Mouse (Mus musculus) forebrain, embryonic 15.5 days (tissue): ENCODE results near the gene Arih1. TPM values are rescaled to one million over a fixed set of nuclear protein-coding genes. Genes with fewer than 3 reads are reported as not detected.
"Not testable (repeated sequence)": the region's sequence is repeated elsewhere in the genome, so short reads cannot be mapped to it uniquely, and the experiment has no call there.

Source experiments
- ATAC-seq: fragments of 200-750 bp; cut with Nextera tagmentation; replicated peaks from 2 replicates; pipeline ENCODE4 v1.8.0; 2017; ENCODE audit warnings: mild to moderate bottlenecking, moderate TSS enrichment, moderate library complexity
- H3K27ac ChIP-seq: fragments of 300-500 bp; sonication (generic); replicated peaks from 2 replicates; pipeline ENCODE4 v1.5.1; 2015; ENCODE audit warnings: mild to moderate bottlenecking, inconsistent platforms
- H3K27me3 ChIP-seq: fragments of 300-500 bp; sonication (generic); 2 replicates; pipeline ENCODE4 v1.6.1; 2015; ENCODE audit warnings: inconsistent platforms
- H3K36me3 ChIP-seq: fragments of 300-500 bp; sonication (generic); 2 replicates; pipeline ENCODE4 v1.6.1; 2015; ENCODE audit warnings: mild to moderate bottlenecking, inconsistent platforms
- H3K4me1 ChIP-seq: fragments of 300-500 bp; sonication (generic); 2 replicates; pipeline ENCODE4 v1.6.1; 2015; ENCODE audit warnings: inconsistent platforms
- H3K4me2 ChIP-seq: fragments of 300-500 bp; sonication (generic); replicated peaks from 2 replicates; pipeline ENCODE4 v1.6.1; 2015; ENCODE audit warnings: mild to moderate bottlenecking, inconsistent platforms
- H3K4me3 ChIP-seq: fragments of 300-500 bp; sonication (generic); 2 replicates; pipeline ENCODE4 v1.5.1; 2015; ENCODE audit warnings: mild to moderate bottlenecking, inconsistent platforms
- H3K9ac ChIP-seq: fragments of 300-500 bp; sonication (generic); replicated peaks from 2 replicates; pipeline ENCODE4 v1.6.1; 2015; ENCODE audit warnings: mild to moderate bottlenecking, inconsistent platforms
- H3K9me3 ChIP-seq: fragments of 300-500 bp; sonication (generic); 2 replicates; pipeline ENCODE4 v1.6.1; 2016; ENCODE audit warnings: inconsistent platforms
- WGBS: fragments of 180-500 bp; shearing (Covaris S2); methylation state at CpG from one replicate; pipeline ENCODE4 v1.1.7; 2015; ENCODE audit warnings: mixed read lengths; 5-methylcytosine and 5-hydroxymethylcytosine counted together
- polyA plus RNA-seq: library from polyadenylated mRNA; unstranded; fragments of >200 nt; fragmentation: Nextera tagmentation; extraction: Ambion mirVana; gene quantifications from 2 replicates; pipeline ENCODE4 v1.2.1, GENCODE M21; 2015

Arih1 gene
- polyA plus RNA-seq, 1 experiment from 2014 or later = 18.8 TPM

DNA sequence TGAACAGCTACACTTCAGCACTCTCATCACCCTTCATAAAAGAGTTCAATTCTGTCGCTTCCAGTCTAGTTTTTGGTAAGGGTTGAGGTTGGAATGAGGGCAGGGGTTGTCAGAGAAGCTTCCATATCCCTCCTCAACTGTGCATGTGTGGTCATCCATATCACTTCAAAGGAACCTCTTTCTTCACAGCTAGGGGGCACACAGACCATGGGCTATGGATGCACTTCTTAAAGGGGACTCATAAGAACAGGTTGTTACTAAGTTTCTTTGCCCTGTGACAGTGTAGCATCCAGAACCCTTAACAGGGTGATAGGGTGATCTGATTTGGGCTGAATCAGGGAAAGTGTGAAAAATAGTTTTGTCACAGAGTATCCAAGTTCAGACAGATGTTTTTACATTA, 128.4 kb downstream of the Arih1 start:
- not testable (repeated sequence) for H3K4me1 ChIP-seq, ATAC-seq
- WGBS = 67% methylated on average over 1 of the region's 1 CpGs

DNA sequence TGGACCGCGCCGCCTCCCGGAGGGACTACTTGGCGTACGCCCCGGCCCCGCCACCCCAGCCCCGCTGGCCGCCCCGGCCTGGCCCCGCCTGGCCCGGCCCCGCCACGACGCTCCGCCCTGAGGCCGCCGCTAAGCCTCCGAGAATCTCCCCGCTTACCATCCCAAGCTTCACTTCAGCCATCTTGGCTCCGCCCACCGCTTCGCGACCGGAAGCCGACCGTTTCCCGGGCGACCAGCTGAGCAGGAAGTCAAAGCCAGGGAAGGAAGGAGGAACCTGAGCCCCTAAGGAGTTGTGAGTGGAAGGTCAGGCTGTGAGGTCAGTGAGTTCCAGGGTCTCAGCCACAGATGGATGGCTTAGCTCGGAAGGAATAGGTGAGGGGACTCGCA, 133.2 kb downstream of the Arih1 start, which contains the start of gene Bbs4:
Gene Bbs4 (minus strand): TSS at position 256 of the 387 bp plus-strand sequence.
- peak within 1 kb of the TSS; percentile 84 for H3K27ac ChIP-seq
- H3K9me3 ChIP-seq = no peaks in the 10 kb centered on the region
- under 1% methylated on average over 32 of the region's 32 CpGs for WGBS
- peaks cover 12% of the 10 kb centered on the region; the same call in 1 of the 2 replicates for H3K4me1 ChIP-seq
- H3K27me3 ChIP-seq = no peaks in the 10 kb centered on the region
- H3K36me3 ChIP-seq = no peaks in the 10 kb centered on the region
- peak within 1 kb of the TSS; percentile 59 for H3K4me2 ChIP-seq
- peak within 1 kb of the TSS; percentile 78 for H3K4me3 ChIP-seq
- ATAC-seq = peak; percentile 91
- peak within 1 kb of the TSS; percentile 74 for H3K9ac ChIP-seq

More for the DNA sequence above, 128.4 kb downstream of the Arih1 start:
- not testable (repeated sequence) for H3K4me2 ChIP-seq, H3K4me3 ChIP-seq, H3K27me3 ChIP-seq, H3K9ac ChIP-seq, H3K9me3 ChIP-seq, H3K27ac ChIP-seq, H3K36me3 ChIP-seq

DNA sequence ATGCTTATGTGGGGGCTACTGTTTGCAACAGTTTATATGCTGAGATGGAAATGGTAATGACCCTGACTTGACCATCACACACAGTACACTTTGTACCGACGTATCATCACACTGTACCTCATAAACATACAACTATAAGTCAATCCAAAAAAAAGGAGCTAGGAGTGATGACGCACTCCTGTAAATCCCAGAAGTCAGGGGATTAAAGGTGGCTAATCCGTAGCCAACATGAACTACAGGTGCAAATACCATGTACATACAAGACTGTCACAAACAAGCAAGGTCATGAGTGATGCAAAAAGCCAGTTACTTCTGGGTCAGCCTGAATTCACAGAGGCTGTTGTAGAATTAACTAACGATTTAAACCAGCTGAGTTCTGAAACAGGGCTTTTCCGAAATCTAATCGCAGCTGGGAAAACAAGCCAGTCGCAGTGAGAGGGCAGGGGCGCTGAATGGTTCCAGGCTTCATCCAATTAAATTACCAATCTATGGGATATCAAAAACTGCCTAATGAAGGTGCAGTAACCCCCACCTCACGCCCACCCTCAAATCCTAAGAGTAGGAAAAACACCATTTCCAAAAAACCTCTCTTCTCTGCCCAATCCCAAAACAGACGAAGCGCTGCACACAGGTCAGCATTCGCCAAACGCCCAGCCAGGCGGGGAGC, 133.7 kb downstream of the Arih1 start:
- ATAC-seq = no peak

DNA sequence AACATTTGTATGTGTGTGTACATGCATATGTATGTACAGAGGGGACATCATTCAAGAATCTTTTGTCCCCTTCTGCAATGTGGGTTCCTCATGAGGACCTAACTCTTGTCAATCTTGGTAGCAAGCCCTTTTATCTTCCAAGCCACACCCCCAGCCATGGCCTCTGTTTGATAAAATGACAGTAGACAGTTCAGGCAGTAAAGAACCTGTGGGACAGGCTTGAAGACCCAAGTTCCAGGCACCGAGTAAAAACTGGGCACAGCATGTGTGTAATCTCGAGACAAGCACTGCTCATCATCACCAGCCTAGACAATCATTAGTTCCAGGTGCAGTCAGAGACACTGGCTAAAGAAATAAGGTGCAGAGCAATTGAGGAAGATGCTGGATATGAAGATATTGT, 140.2 kb downstream of the Arih1 start:
- no peaks in the 10 kb centered on the region for H3K4me1 ChIP-seq
- H3K4me2 ChIP-seq = no peak overlapping the region
- H3K36me3 ChIP-seq = peaks cover 27% of the 10 kb centered on the region
- 85% methylated on average over 2 of the region's 2 CpGs for WGBS
- H3K27me3 ChIP-seq = no peaks in the 10 kb centered on the region
- no peak overlapping the region for H3K27ac ChIP-seq
- H3K4me3 ChIP-seq = no peak overlapping the region
- no peaks in the 10 kb centered on the region for H3K9me3 ChIP-seq
- ATAC-seq = no peak
- no peak overlapping the region for H3K9ac ChIP-seq

More for the DNA sequence above, 133.7 kb downstream of the Arih1 start:
- 11% methylated on average over 15 of the region's 15 CpGs for WGBS
- H3K9me3 ChIP-seq = no peaks in the 10 kb centered on the region
- H3K9ac ChIP-seq = peak overlapping the region; percentile 74
- no peaks in the 10 kb centered on the region for H3K36me3 ChIP-seq
- H3K4me3 ChIP-seq = peak overlapping the region; percentile 78
- peaks cover 12% of the 10 kb centered on the region; the same call in 1 of the 2 replicates for H3K4me1 ChIP-seq
- peak overlapping the region; percentile 59 for H3K4me2 ChIP-seq
- H3K27ac ChIP-seq = peak overlapping the region; percentile 84
- no peaks in the 10 kb centered on the region for H3K27me3 ChIP-seq

DNA sequence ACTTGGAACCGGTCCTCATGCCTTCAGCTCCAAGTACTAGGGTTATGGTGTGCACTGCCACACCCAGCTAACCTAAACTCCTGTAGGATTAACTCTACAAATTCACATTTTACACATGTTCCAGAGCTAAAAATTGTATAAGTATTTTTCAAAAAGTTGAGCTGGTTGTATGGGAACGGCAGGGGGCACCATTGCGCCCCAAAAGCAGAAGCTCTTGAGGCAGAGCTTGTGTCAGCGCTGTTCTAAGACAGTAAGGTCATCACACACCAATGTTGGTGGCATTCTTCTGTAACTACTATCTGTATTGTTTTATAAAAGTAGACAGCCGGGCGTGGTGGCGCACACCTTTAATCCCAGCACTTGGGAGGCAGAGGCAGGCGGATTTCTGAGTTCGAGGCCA, 146.4 kb downstream of the Arih1 start:
- Histone ChIP-seq H3K4me3 (no peak overlapping the region), H3K9me3 (no peaks in the 10 kb centered on the region), H3K9ac (no peak overlapping the region), H3K36me3 (peaks cover 53% of the 10 kb centered on the region), H3K4me1 (no peaks in the 10 kb centered on the region), H3K4me2 (no peak overlapping the region), H3K27me3 (no peaks in the 10 kb centered on the region), H3K27ac (no peak overlapping the region)
- ATAC-seq = no peak
- WGBS = 89% methylated on average over 9 of the region's 9 CpGs

DNA sequence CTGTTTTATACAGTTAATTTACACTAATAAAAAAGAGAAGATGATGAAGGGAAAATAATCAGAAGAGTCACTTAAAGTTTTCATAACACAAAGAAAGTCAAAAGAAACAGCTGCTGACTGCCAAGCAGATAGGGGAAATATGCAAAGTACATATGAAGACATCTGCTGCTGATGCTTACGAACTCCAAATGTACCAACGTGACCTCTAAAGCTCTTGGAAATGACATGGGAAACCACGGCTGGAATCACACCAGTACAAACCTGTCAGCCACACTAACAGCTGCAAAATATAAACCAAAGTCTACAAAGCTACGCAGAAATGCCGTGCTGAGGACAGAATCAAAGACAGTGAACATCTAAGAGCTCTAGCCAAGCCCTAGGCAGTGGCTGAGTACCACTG, 147.3 kb downstream of the Arih1 start:
- H3K36me3 ChIP-seq = peaks cover 54% of the 10 kb centered on the region

DNA sequence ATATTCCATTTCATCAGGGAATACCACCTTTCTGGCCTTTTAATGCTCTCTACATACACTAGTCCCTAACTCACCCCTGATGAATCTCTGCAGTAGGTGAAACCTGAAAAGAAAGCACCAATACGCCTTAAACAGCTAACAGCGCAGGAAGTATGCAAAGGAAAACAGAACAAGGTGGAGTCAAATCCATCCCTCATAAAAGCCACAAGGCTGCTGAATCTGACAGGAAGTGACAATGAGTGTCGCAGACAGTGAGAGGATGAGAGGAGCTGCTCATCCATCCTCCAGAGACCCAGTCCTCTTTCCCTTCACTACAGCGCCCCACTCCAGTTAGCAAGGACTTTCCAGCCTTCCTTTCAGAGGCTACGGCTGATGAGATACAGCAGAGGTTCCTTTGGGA, 148.0 kb downstream of the Arih1 start:
- H3K36me3 ChIP-seq = peaks cover 48% of the 10 kb centered on the region
- H3K9me3 ChIP-seq = no peaks in the 10 kb centered on the region
- WGBS = 85% methylated on average over 5 of the region's 5 CpGs
- H3K9ac ChIP-seq = no peak overlapping the region
- H3K4me3 ChIP-seq = no peak overlapping the region
- no peak for ATAC-seq
- H3K27ac ChIP-seq = no peak overlapping the region
- H3K27me3 ChIP-seq = no peaks in the 10 kb centered on the region
- no peak overlapping the region for H3K4me2 ChIP-seq
- no peaks in the 10 kb centered on the region for H3K4me1 ChIP-seq

More for the DNA sequence above, 147.3 kb downstream of the Arih1 start:
- Histone ChIP-seq H3K9ac (no peak overlapping the region), H3K4me3 (no peak overlapping the region), H3K27me3 (no peaks in the 10 kb centered on the region), H3K9me3 (no peaks in the 10 kb centered on the region), H3K27ac (no peak overlapping the region), H3K4me1 (no peaks in the 10 kb centered on the region), H3K4me2 (no peak overlapping the region)
- WGBS = 92% methylated on average over 5 of the region's 5 CpGs
- no peak for ATAC-seq

Other genes starting within 250 kb of the Arih1 start
- gene Adpgk, start 195.1 kb downstream of the Arih1 start, polyA plus RNA-seq = 19.1 and 22.7 TPM in 2 replicates
- 40.6 and 44.2 TPM in 2 replicates for gene Bbs4, start 133.1 kb downstream of the Arih1 start, polyA plus RNA-seq
- gene Hexa, start 52.9 kb upstream of the Arih1 start, polyA plus RNA-seq = 47.5 and 53.0 TPM in 2 replicates
- 0.47 and 0.74 TPM in 2 replicates for gene Tmem202, start 53.2 kb upstream of the Arih1 start, polyA plus RNA-seq
- gene Celf6, start 91.3 kb upstream of the Arih1 start, polyA plus RNA-seq = 24.6 and 34.3 TPM in 2 replicates
- gene Parp6, start 130.7 kb upstream of the Arih1 start, polyA plus RNA-seq = 188 and 191 TPM in 2 replicates
- gene Pkm, start 169.8 kb upstream of the Arih1 start, polyA plus RNA-seq = 1,184 and 1,237 TPM in 2 replicates
- gene Gramd2, start 193.5 kb upstream of the Arih1 start, polyA plus RNA-seq = 3.4 and 4.0 TPM in 2 replicates